26 mouse cellular contexts compared by ENCODE assay signal in genomic region chr17:73449104-73449503, GRCm38 (mm10). TPM values are rescaled to one million over a fixed set of nuclear protein-coding genes. Genes with fewer than 3 reads are reported as not detected.
DNase-seq lines count a peak whose midpoint lies in the region; ATAC-seq and TF ChIP-seq lines count a peak whose summit lies in the region.
"Had no signal": no experiment of that assay in that cellular context is flagged by ENCODE, and none has a peak within 500 bp of the region (broad histone marks: within the 10 kb centered on the region; RNA-seq: fewer than 3 reads in every experiment).

No protein-coding gene starts in this region.

- TF ChIP-seq RAD21 in CH12.LX (IDR thresholded peaks at IDR 0.05; ENCODE audit: low read depth, low read length): no peak

- H3K27ac ChIP-seq in CH12.LX (ENCODE audit: insufficient read depth, low read depth): no peak overlapping the region
- no peak overlapping the region for H3K27ac ChIP-seq in midbrain, embryonic 14.5 days (replicated peaks; ENCODE audit: low read depth, low read length)
- H3K27ac ChIP-seq: embryonic facial prominence, embryonic 10.5 days; embryonic facial prominence, embryonic 12.5 days; forebrain, embryonic 13.5 days; forebrain, embryonic 15.5 days had no signal

- no peak for TF ChIP-seq POLR2A in CH12.LX (IDR thresholded peaks at IDR 0.05; ENCODE audit: low read depth, low read length)

- DNase-seq in CD4-positive, CD25-positive, alpha-beta regulatory T cell, adult 2 months (ENCODE audit: low read depth, low spot score): peak; percentile 7
- peak; percentile 56 for DNase-seq in CH12.LX (ENCODE audit: extremely low read depth)
- peak; percentile 4 for DNase-seq in splenic B cell, adult 2 months (ENCODE audit: low read depth, low spot score)
- DNase-seq in midbrain, embryonic 14.5 days: no peak
- no peak for DNase-seq in layer of hippocampus, postnatal 36 days
- DNase-seq: adrenal gland, adult 2 months; adrenal gland, postnatal 10 days; adrenal gland, postnatal 25 days; B cell, adult 2 months; cerebellum, adult 11 months; cerebellum, adult 18-20 months; cerebellum, adult 8-10 months; cerebellum, adult 9-11 months; cerebellum, postnatal 14 days; cerebellum, postnatal 36 days; forebrain, postnatal 0 days had no signal

- no peaks in the 10 kb centered on the region for H3K79me2 ChIP-seq in CH12.LX (replicated peaks; ENCODE audit: control insufficient read depth, extremely low read depth, insufficient read depth, poor library complexity, severe bottlenecking)

- no peak overlapping the region for H3K4me3 ChIP-seq in CH12.LX (replicated peaks in 1 of 3; ENCODE audit: low read depth in 2 of 3, low read length in 2 of 3, poor library complexity in 1 of 3)
- H3K4me3 ChIP-seq in midbrain, embryonic 14.5 days (replicated peaks; ENCODE audit: low read depth, low read length): no peak overlapping the region
- H3K4me3 ChIP-seq: embryonic facial prominence, embryonic 10.5 days; embryonic facial prominence, embryonic 12.5 days; forebrain, embryonic 13.5 days; forebrain, embryonic 15.5 days had no signal

- no peak for TF ChIP-seq CTCF in CH12.LX (conservative IDR thresholded peaks at IDR 0.05 in 1 of 2, IDR thresholded peaks at IDR 0.05 in 1 of 2; ENCODE audit: low read depth in 2 of 2, low read length in 2 of 2)

- ATAC-seq in midbrain, embryonic 14.5 days (ENCODE audit: low FRiP score, low TSS enrichment): no peak
- ATAC-seq: forebrain, embryonic 13.5 days; forebrain, embryonic 15.5 days had no signal

- H3K9me3 ChIP-seq in CH12.LX (replicated peaks; ENCODE audit: low read length): no peaks in the 10 kb centered on the region
- no peaks in the 10 kb centered on the region for H3K9me3 ChIP-seq in midbrain, embryonic 14.5 days (ENCODE audit: control insufficient read depth, low read length)
- H3K9me3 ChIP-seq: embryonic facial prominence, embryonic 10.5 days; embryonic facial prominence, embryonic 12.5 days; forebrain, embryonic 13.5 days; forebrain, embryonic 15.5 days had no signal

- in situ Hi-C loops in CH12.LX (cut with MboI; ENCODE audit: low pct_ligation_motif_present, low pct_unique_long_range_greater_than_20kb, low sequenced_read_pairs): no loop called here

- no peaks in the 10 kb centered on the region for H3K36me3 ChIP-seq in CH12.LX (replicated peaks in 1 of 2; ENCODE audit: control insufficient read depth in 1 of 2, insufficient read depth in 1 of 2, low read length in 1 of 2)
- H3K36me3 ChIP-seq in splenic B cell, adult 2 months (ENCODE audit: control insufficient read depth, insufficient read depth, low read length, poor library complexity, severe bottlenecking): no peaks in the 10 kb centered on the region
- no peaks in the 10 kb centered on the region for H3K36me3 ChIP-seq in midbrain, embryonic 14.5 days (ENCODE audit: control insufficient read depth, insufficient read depth, low read length)
- H3K36me3 ChIP-seq: embryonic facial prominence, embryonic 10.5 days; embryonic facial prominence, embryonic 12.5 days; forebrain, embryonic 15.5 days had no signal

- peaks cover 0 to 5% of the 10 kb centered on the region in 2 experiments; a peak in 1 of 4 replicates for H3K4me1 ChIP-seq in CH12.LX (ENCODE audit: control insufficient read depth in 1 of 2, insufficient read depth in 2 of 2)
- H3K4me1 ChIP-seq in midbrain, embryonic 14.5 days (ENCODE audit: control insufficient read depth, insufficient read depth, low read length): no peaks in the 10 kb centered on the region
- H3K4me1 ChIP-seq: embryonic facial prominence, embryonic 10.5 days; embryonic facial prominence, embryonic 12.5 days; forebrain, embryonic 13.5 days; forebrain, embryonic 15.5 days had no signal

- dilution Hi-C loops in CH12.LX (cut with MboI; ENCODE audit: extremely low pct_ligation_motif_present, extremely low pct_unique_long_range_greater_than_20kb, low sequenced_read_pairs): no loop called here

- no peak overlapping the region for H3K4me2 ChIP-seq in CH12.LX (ENCODE audit: insufficient read depth, low read depth, poor library complexity, severe bottlenecking)
- no peak overlapping the region for H3K4me2 ChIP-seq in midbrain, embryonic 14.5 days (ENCODE audit: low read length)
- H3K4me2 ChIP-seq: embryonic facial prominence, embryonic 12.5 days; forebrain, embryonic 13.5 days; forebrain, embryonic 15.5 days had no signal

- no peaks in the 10 kb centered on the region for H3K27me3 ChIP-seq in CH12.LX (replicated peaks)
- no peaks in the 10 kb centered on the region for H3K27me3 ChIP-seq in splenic B cell, adult 2 months (ENCODE audit: control insufficient read depth, insufficient read depth, low read length, poor library complexity, severe bottlenecking)
- H3K27me3 ChIP-seq in midbrain, embryonic 14.5 days (ENCODE audit: control insufficient read depth, insufficient read depth, low read length): no peaks in the 10 kb centered on the region
- H3K27me3 ChIP-seq: embryonic facial prominence, embryonic 12.5 days; forebrain, embryonic 13.5 days; forebrain, embryonic 15.5 days had no signal

- no peak overlapping the region for H3K9ac ChIP-seq in CH12.LX (ENCODE audit: insufficient read depth, low read depth)
- no peak overlapping the region for H3K9ac ChIP-seq in midbrain, embryonic 14.5 days (replicated peaks; ENCODE audit: low read length)
- H3K9ac ChIP-seq: embryonic facial prominence, embryonic 12.5 days; forebrain, embryonic 13.5 days; forebrain, embryonic 15.5 days; forebrain, postnatal 0 days had no signal

- peak; percentile 57 for TF ChIP-seq EP300 in CH12.LX (IDR thresholded peaks at IDR 0.05; ENCODE audit: low read length)

TF ChIP-seq in CH12.LX, 34 proteins besides CTCF, POLR2A, EP300 and RAD21:
- TF ChIP-seq ETS1 (conservative IDR thresholded peaks at IDR 0.05; ENCODE audit: low read depth, low read length) (peak; percentile 51; the same call in 1 of the 2 replicates), ZMIZ1 (IDR thresholded peaks at IDR 0.05; ENCODE audit: low read depth, low read length) (no peak), ZC3H11A (IDR thresholded peaks at IDR 0.05; ENCODE audit: low read depth, low read length) (no peak), PAX5 (IDR thresholded peaks at IDR 0.05; ENCODE audit: low read length) (no peak), TBP (conservative IDR thresholded peaks at IDR 0.05; ENCODE audit: low read depth, low read length) (no peak), MAX (IDR thresholded peaks at IDR 0.05; ENCODE audit: low read length) (0 out of 2 replicates have a peak, but pooled peaks have one; percentile 12), TCF12 (IDR thresholded peaks at IDR 0.05; ENCODE audit: low read depth, low read length) (no peak), MAZ (IDR thresholded peaks at IDR 0.05; ENCODE audit: low read depth, low read length) (no peak)

RNA-seq across cellular contexts. Expression of gene Capn13, which starts 48.4 kb away (rescaled TPM):
- total RNA-seq in CH12.LX (2012; rRNA removed): not detected in 2 replicates
- total RNA-seq in CH12.LX (2014; rRNA removed): not detected in 2 replicates
- polyA plus RNA-seq in CH12.LX (2012; ENCODE audit: insufficient read length, low read depth): not detected in 2 replicates
- polyA plus RNA-seq in midbrain, embryonic 14.5 days (2014; fragmentation: Nextera tagmentation; extraction: Ambion mirVana): not detected in 2 replicates
- total RNA-seq in layer of hippocampus, postnatal 36 days (2021): not detected
- total RNA-seq: adrenal gland, adult 2 months; adrenal gland, postnatal 10 days; adrenal gland, postnatal 25 days; adrenal gland, postnatal 4 days; common myeloid progenitor, adult 5-6 weeks; ES-E14; forebrain, postnatal 0 days; MEL had no signal
- polyA plus RNA-seq: adrenal gland, adult 2 months; brain, embryonic 14.5 days; embryonic facial prominence, embryonic 10.5 days; embryonic facial prominence, embryonic 12.5 days; forebrain, embryonic 11.5 days; forebrain, embryonic 13.5 days; forebrain, embryonic 15.5 days; forebrain, postnatal 0 days had no signal

Comparison
In these comparisons a context has a peak if more than half of its experiments do, and no peak if none do; other contexts are left out.
1. DNase-seq: peak in CD4-positive, CD25-positive, alpha-beta regulatory T cell, adult 2 months (single experiment), CH12.LX (single experiment) and splenic B cell, adult 2 months (single experiment); none in midbrain, embryonic 14.5 days (single experiment) and layer of hippocampus, postnatal 36 days (0 of 2).